Mouse (Mus musculus) retina, postnatal 7 days (tissue): ENCODE data around the gene Plekhf1.

Experiments used
- DNase-seq: peaks from one replicate; pipeline ENCODE4 v3.0.0-alpha.2; 2012; ENCODE audit warnings: low read depth, low spot score

The Plekhf1 gene

DNA sequence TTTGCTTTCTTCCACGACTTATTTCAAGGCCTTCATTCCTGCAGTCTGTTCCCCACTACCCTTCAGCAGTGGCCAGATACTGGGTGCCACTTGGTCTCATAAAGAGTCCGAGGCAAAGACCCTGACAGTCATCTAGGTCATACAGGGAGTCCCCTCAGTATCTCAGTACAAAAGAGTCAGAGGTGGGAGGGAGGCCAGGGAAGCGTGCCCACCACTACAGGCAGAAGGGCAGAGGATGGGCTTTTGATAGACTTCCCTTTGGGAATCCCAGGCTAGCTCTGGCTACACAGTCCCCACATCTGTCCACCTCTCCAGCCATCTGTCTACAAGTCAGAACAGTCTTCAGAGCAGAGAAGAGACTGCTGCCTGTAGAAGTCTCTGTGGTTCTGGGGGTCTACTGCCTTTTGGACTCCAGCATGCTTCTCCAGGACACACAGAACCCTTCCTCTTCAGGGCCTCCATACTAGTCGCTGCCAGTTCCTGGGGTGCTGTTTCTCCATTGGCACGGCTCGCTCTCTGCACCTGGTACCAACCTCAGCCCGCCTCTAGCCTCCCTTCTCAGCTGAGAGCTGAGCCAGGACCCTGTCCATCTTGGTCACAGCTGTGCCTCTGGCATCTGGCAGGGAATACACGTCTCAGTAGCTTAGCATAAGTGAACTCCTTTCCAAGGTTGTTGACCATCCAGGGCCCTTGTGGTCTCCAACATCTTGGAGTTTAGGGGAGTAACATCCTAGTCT is 9.0 kb downstream of the Plekhf1 start:
- no peak for DNase-seq

- no peak for DNase-seq
Measured at GRCm38 (mm10) chr7:38217417-38218171, 10.2 kb downstream of the Plekhf1 start.

DNA sequence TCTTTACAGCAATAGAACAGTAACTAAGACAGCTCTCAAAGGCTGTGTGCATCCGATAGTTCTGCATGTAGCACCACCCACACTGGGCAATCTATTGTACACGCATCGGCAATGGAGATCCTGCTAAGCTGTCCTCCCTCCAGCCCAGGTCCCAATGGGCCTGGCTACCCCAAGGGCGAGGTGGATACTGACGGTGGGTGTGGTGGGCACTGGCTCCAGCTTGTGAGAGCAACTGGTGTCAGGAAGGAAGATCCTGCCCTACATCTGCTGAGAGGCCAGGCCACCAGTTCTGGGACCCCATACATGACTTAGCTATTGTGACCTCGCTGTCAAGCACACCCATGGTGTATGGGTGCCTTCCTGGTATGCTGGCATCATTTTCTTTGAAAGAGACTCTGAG is 12.1 kb downstream of the Plekhf1 start:
- no peak for DNase-seq

DNA sequence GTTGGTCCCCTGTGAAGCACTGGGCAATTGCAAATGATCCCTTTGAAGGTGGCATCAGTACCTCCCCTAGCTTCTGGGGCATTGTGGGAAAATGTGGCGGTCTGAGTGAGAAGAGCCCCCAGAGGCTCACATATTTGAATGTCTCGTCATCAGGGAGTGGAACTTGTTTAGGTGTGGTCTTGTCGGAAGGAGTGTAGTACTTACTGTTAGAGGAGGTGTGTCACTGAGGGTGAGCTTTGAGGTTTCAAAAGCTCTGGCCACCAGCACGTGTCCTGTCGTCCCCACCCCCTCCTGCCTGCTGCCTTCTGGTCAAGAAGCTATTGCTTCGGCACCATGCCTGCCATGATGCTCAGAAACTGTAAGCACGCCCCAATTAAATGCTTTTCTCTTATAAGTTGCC is 12.5 kb downstream of the Plekhf1 start:
- no peak for DNase-seq

GRCm38 (mm10) chr7:38214473-38215214 is 13.2 kb downstream of the Plekhf1 start:
- no peak for DNase-seq

GRCm38 (mm10) chr7:38212651-38213062 is 15.2 kb downstream of the Plekhf1 start:
- no peak for DNase-seq

- DNase-seq: no peak
Measured at GRCm38 (mm10) chr7:38209478-38210152, 18.2 kb downstream of the Plekhf1 start.

GRCm38 (mm10) chr7:38208969-38209368 is 18.8 kb downstream of the Plekhf1 start:
- no peak for DNase-seq

GRCm38 (mm10) chr7:38206564-38206963 is 21.3 kb downstream of the Plekhf1 start:
- DNase-seq: no peak

GRCm38 (mm10) chr7:38205801-38206200 is 22.0 kb downstream of the Plekhf1 start:
- DNase-seq: no peak

GRCm38 (mm10) chr7:38204314-38204713 is 23.5 kb downstream of the Plekhf1 start:
- no peak for DNase-seq

DNA sequence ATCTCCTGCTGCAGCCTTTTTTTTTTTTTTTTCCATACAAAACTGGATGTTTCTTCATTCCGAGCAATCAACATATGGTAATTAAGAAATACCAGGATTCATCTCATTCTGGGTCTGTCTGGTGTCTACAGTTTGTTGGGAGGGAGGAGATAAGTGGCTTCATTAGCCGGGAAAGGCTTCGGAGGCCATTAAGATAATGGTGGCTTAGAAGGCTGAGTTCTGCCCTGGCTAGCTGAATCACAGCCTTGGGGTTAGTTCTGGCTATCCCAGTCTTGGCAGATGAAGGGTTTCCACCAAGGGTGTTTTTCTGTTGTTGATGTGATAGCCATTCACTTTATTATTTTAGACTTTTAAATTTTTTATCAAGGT is 26.5 kb downstream of the Plekhf1 start:
- no peak for DNase-seq

- DNase-seq: peak; percentile 79
Measured at GRCm38 (mm10) chr7:38200606-38201289, 27.1 kb downstream of the Plekhf1 start.

- DNase-seq: no peak
Measured at GRCm38 (mm10) chr7:38199907-38200605, 27.8 kb downstream of the Plekhf1 start.

GRCm38 (mm10) chr7:38191571-38191970 is 36.2 kb downstream of the Plekhf1 start:
- DNase-seq: no peak

- no peak for DNase-seq
Measured at GRCm38 (mm10) chr7:38191146-38191545, 36.7 kb downstream of the Plekhf1 start.

GRCm38 (mm10) chr7:38190056-38190835 is 37.6 kb downstream of the Plekhf1 start:
- no peak for DNase-seq

DNA sequence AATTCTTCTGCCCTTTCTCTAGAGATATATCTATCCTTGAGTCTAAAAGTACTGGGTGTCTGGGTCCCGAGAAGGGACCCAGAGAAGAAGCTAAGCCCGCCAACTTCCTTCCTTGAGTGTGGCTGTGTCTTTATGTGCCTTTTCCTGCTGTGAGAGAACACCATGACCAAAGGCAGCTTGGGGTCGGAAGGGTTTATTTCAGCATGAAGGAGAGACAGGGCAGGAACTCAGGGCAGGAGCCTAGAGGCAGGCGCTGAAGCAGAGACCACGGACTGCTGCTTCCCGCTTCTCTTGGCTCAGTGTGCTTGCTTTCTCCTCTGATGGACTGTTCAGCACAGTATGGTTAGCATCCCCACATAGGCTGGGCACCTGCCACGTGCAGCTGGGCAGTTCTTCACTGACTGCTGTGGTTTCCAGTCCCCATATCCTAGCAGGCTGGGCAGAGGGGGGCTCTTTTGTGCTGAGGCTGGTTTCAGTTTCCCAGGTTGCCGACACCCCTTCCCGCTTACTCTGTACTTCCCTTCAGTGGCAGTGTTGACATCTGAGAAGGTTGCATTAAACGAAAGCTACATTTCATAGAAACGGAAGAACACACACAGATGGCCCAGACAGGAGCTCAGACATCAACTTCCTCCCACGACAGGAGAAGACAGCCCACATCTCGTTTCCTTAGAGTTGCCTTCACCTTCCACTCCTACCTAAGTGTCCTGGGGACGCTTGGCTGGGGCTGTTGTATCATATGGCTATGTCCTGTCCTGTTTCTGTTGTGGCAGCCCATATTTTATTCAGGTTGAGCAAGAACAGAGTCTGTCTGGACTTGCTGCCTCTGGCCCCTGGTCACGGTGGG is 38.5 kb downstream of the Plekhf1 start:
- DNase-seq: no peak
